Mouse (Mus musculus) kidney, embryonic 16.5 days (tissue): ENCODE results near the gene Gm20708. TPM values are rescaled to one million over a fixed set of nuclear protein-coding genes. Genes with fewer than 3 reads are reported as not detected.
"Not testable (repeated sequence)": the region's sequence is repeated elsewhere in the genome, so short reads cannot be mapped to it uniquely, and the experiment has no call there.

Experiments
- ATAC-seq: fragments of 200-750 bp; cut with Nextera tagmentation; 2 replicates; pipeline ENCODE4 v1.8.0; 2017; ENCODE audit warnings: moderate TSS enrichment; ENCODE audit not compliant: low FRiP score, low TSS enrichment
- H3K27ac ChIP-seq: fragments of 300-500 bp; sonication (generic); 2 replicates; pipeline ENCODE4 v1.5.1; 2014; ENCODE audit warnings: low read length
- H3K27me3 ChIP-seq: fragments of 300-500 bp; sonication (generic); 2 replicates; pipeline ENCODE4 v1.6.1; 2014; ENCODE audit warnings: low read length, control low read depth, mixed read lengths; ENCODE audit not compliant: insufficient read depth
- H3K36me3 ChIP-seq: fragments of 300-500 bp; sonication (generic); 2 replicates; pipeline ENCODE4 v1.6.1; 2014; ENCODE audit warnings: low read length, control low read depth, mixed read lengths; ENCODE audit not compliant: insufficient read depth
- H3K4me1 ChIP-seq: fragments of 300-500 bp; sonication (generic); 2 replicates; pipeline ENCODE4 v1.6.1; 2014; ENCODE audit warnings: low read length, control low read depth, mixed read lengths; ENCODE audit not compliant: insufficient read depth
- H3K4me2 ChIP-seq: fragments of 300-500 bp; sonication (generic); replicated peaks from 2 replicates; pipeline ENCODE4 v1.6.1; 2014; ENCODE audit warnings: low read depth, low read length
- H3K4me3 ChIP-seq: fragments of 300-500 bp; sonication (generic); 2 replicates; pipeline ENCODE4 v1.5.1; 2014; ENCODE audit warnings: mild to moderate bottlenecking, low read length
- H3K9ac ChIP-seq: fragments of 300-500 bp; sonication (generic); replicated peaks from 2 replicates; pipeline ENCODE4 v1.6.1; 2014; ENCODE audit warnings: low read length
- H3K9me3 ChIP-seq: fragments of 300-500 bp; sonication (generic); 2 replicates; pipeline ENCODE4 v1.6.1; 2016; ENCODE audit warnings: low read length, control low read depth
- WGBS: fragments of 180-500 bp; shearing (Covaris S2); extraction: QIAGEN DNeasy Blood & Tissue Kit; methylation state at CpG from one replicate; pipeline ENCODE4 v1.1.7; 2014; 5-methylcytosine and 5-hydroxymethylcytosine counted together
- polyA plus RNA-seq: library from polyadenylated mRNA; unstranded; fragments of >200 nt; fragmentation: Nextera tagmentation; extraction: Ambion mirVana; gene quantifications from 2 replicates; pipeline ENCODE4 v1.2.1, GENCODE M21; 2015

Gm20708 gene
- polyA plus RNA-seq, 1 experiment from 2014 or later: 0.26 TPM

DNA sequence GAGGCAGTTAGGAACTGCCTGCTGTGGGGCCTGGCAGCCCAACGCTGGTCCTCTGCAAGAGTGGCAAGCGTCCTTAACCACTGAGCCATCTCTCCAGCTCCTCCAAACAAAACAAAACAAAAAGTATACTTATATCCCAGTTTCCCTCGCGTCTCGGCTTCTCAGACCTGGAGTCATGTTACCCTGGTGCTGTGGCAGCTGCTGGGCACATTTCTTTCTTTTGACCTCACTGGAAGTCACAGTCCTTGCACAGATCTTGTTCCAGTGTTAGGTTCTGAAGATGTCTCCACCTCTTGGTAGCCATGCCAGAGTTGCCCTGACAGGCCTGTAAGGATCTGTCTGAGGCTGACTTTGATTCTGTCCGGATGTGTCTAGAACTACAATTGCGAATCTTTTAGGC lies 7.8 kb upstream of the Gm20708 start:
- H3K36me3 ChIP-seq: no peaks in the 10 kb centered on the region
- no peaks in the 10 kb centered on the region for H3K9me3 ChIP-seq
- whole genome bisulfite sequencing: 49% methylated on average over 7 of the region's 7 CpGs
- no peaks in the 10 kb centered on the region for H3K27me3 ChIP-seq
- H3K4me2 ChIP-seq: no peak overlapping the region
- H3K27ac ChIP-seq: no peak overlapping the region
- no peak overlapping the region for H3K4me3 ChIP-seq
- no peak overlapping the region for H3K9ac ChIP-seq
- H3K4me1 ChIP-seq: peaks cover 13% of the 10 kb centered on the region
- ATAC-seq: no peak

DNA sequence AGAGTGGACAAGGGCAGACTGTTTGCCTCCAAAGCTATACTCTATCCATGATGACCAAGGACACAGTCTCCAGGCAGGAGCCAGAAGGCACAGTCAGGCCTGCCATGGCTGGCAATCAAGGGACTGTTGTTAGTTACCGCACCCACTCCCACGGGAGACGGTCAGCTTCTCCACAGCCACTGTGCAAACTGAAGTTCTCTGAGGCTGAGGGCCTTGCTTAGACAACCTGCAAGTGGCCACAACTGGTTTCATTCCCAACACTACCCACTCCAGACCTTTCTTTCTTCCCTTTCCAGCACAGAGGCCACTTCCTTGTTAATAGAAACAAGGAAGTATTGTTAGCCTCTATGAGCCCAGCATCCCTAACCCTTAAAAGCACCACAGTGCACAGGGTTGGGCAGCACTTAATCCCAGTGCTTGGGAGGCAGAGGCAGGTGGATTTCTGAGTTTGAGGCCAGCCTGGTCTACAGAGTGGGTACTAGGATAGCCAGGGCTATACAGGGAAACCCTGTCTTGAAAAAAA lies 6.2 kb upstream of the Gm20708 start:
- Histone ChIP-seq H3K9ac (no peak overlapping the region), H3K27me3 (no peaks in the 10 kb centered on the region), H3K4me1 (peaks cover 9% of the 10 kb centered on the region; the same call in 1 of the 2 replicates), H3K9me3 (no peaks in the 10 kb centered on the region), H3K36me3 (no peaks in the 10 kb centered on the region), H3K27ac (no peak overlapping the region), H3K4me3 (no peak overlapping the region), H3K4me2 (no peak overlapping the region)
- 86% methylated on average over 3 of the region's 3 CpGs for WGBS
- no peak for ATAC-seq

DNA sequence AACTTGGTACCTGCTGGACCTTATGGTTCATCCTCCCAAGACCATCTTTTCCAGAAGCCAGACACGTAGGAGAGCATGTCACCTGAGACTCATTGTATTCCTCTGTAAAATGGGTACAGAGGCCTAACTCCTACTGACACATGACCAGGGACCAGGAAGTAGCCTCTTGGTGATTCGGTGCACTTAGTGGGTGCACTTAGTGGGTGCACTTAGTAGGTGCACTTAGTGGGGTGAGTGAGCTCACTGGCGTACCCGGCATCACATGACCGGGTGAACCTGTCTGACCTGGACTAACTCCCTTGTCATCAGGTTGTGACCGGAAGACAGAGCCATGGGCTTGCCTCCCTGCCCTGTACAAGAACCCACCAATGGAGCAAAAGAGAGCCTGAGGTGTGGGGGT lies 2.7 kb upstream of the Gm20708 start:
- ATAC-seq: no peak
- H3K4me2 ChIP-seq: no peak overlapping the region
- H3K9me3 ChIP-seq: no peaks in the 10 kb centered on the region
- no peaks in the 10 kb centered on the region for H3K36me3 ChIP-seq
- no peak overlapping the region for H3K27ac ChIP-seq
- H3K9ac ChIP-seq: no peak overlapping the region
- H3K4me3 ChIP-seq: no peak overlapping the region
- H3K27me3 ChIP-seq: no peaks in the 10 kb centered on the region
- H3K4me1 ChIP-seq: peaks cover 17% of the 10 kb centered on the region
- 94% methylated on average over 6 of the region's 6 CpGs for WGBS

DNA sequence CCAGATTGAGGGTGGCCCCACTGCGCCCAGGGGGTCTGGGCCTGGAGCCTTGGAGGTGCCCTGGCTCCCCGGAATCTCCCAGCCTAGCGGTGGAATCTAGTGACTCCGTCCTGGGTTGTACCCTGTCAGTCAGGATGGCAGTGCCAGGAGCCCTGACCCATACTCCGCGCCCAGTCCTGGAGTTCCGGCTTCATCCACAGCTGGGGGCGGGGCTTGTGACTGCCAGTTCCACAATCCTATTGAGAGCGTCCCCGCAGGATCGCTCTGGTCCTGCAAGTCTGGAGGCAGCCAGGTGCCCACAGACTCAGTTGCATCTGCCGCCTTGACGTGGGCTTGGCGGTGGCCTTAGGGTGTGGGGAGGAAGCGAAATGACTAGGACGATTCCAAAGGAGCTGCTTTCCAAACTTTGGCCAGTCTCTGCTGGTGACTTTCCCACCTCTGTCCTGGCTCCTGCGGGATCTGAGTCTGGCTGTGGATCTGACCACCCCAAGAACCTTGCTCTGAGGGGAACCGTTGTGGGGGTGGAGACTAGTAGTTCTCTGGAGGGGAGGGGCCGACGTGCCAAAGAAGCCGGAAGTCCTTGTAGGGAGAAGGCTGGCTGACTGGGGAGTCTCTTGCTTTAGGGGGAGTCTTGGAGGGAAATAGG lies 1.1 kb downstream of the Gm20708 start:
- Histone ChIP-seq H3K27me3 (no peaks in the 10 kb centered on the region), H3K4me2 (peak overlapping the region; percentile 97), H3K4me1 (peaks cover 17% of the 10 kb centered on the region), H3K4me3 (peak overlapping the region; percentile 73), H3K27ac (peak overlapping the region; percentile 80), H3K9ac (peak overlapping the region; percentile 88), H3K9me3 (no peaks in the 10 kb centered on the region), H3K36me3 (peaks cover 31% of the 10 kb centered on the region)
- ATAC-seq: peak; percentile 88
- WGBS: under 1% methylated on average over 21 of the region's 21 CpGs

DNA sequence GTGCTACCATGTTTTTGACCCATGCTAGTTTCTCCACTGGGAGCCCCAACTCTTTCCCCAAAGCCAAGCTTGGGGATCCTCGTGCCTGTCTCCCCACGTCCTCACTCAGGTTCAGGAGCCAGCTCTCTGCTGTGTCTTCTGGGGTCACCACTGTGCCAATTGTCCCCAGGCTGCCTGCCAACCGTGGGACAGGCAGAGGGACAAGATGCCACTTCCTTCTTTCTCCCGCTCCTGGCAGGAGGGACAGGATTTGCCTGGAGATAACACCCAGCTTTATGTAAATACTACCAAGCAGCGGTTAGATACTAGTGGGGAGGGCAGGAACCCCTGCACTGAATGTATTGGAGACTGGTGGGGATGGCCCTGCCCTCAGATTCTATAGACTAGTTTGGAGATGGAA lies 4.4 kb downstream of the Gm20708 start:
- Histone ChIP-seq H3K4me3 (no peak overlapping the region), H3K27ac (no peak overlapping the region), H3K36me3 (peaks cover 52% of the 10 kb centered on the region), H3K4me2 (no peak overlapping the region), H3K4me1 (peaks cover 16% of the 10 kb centered on the region), H3K9me3 (no peaks in the 10 kb centered on the region), H3K27me3 (no peaks in the 10 kb centered on the region), H3K9ac (no peak overlapping the region)
- 78% methylated on average over 5 of the region's 5 CpGs for WGBS
- no peak for ATAC-seq

DNA sequence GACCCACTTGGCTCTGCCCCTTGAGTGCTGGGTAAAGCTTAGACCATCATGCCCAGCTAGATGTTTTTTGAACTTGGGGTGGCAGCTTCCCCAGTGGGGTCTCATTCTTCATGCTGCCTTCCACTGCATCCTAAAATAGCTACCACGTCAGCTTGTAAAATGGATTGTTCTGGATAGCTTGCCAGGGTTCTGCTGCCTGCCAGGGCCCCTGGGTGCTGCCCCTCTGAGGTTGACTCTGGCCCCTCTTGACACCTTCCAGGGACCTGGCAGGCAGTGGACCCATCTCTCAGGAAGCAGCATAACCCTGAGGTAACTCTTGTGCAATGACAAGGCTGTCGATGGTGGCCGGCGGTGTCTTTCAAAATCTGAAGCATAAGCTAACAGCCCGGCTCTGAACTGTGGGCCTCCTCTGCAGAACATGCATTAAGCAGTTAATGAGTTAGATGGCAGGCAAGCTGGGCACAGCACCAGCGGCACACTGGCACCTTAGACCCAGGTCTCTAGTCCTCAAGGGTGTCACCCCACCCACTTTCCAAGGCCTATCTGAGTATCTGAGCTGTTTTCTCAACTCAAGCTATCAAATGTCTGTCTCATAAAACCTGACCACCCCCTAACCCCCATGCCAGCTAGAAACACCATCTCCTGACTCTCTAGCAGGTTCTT lies 5.4 kb downstream of the Gm20708 start:
- no peak overlapping the region for H3K4me3 ChIP-seq
- H3K4me2 ChIP-seq: no peak overlapping the region
- no peak overlapping the region for H3K9ac ChIP-seq
- WGBS: 86% methylated on average over 6 of the region's 6 CpGs
- no peak overlapping the region for H3K27ac ChIP-seq
- ATAC-seq: no peak
- H3K27me3 ChIP-seq: no peaks in the 10 kb centered on the region
- H3K36me3 ChIP-seq: peaks cover 60% of the 10 kb centered on the region
- no peaks in the 10 kb centered on the region for H3K9me3 ChIP-seq
- peaks cover 11% of the 10 kb centered on the region for H3K4me1 ChIP-seq

DNA sequence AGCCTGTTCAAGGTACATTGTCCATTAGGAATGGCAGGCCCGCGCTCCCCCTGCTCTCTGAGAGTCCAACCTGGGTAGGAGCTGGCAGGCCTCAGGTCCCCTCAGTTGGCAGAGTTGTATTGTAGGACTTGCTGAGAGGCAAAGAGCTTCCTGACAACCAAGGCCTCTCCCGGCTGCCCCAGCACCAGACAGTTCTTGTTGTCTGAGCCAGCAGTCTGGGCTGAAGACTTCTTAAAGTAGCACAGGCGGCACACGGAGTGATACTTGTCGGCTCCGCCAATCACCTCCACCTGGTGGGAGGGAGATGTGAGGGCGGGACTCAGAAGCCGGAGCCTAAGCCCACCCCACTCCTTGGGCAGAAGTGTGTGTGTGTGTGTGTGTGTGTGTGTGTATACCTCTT lies 6.4 kb downstream of the Gm20708 start:
- not testable (repeated sequence) for H3K9ac ChIP-seq, ATAC-seq, H3K27ac ChIP-seq, H3K9me3 ChIP-seq, H3K4me3 ChIP-seq, H3K4me2 ChIP-seq, H3K4me1 ChIP-seq, H3K27me3 ChIP-seq
- WGBS: 78% methylated on average over 9 of the region's 9 CpGs
- H3K36me3 ChIP-seq: peaks cover 68% of the 10 kb centered on the region

DNA sequence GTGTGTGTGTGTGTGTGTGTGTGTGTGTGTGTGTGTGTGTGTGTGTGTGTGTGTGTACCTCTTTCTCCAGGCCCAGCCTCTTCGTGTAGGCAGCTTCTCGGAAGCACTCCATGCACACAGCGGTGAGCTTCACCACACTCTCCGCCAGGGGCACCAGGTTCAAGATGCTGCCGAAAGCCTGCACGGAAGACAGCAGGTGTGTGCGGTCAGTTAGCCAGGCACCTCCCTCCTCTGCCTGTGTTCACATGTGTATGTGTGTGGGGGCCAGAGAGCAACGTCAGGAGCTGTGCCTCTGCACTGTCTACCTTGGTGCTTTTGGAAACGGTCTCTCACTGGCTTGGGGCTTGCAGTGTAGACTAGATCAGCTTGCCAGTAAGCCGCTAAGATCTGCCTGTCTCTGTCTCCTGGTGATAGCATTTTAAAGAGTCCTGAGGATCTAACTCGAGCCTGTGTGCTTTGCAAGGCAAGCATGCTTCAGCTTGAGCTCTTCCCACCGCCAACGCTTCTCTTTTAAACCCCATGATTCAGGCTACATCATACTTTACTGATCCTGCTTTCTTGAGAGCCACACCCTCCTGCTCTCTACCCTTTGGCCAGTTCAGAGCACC lies 7.0 kb downstream of the Gm20708 start:
- H3K4me1 ChIP-seq: peaks cover 1% of the 10 kb centered on the region; the same call in 1 of the 2 replicates
- H3K4me2 ChIP-seq: no peak overlapping the region
- no peaks in the 10 kb centered on the region for H3K27me3 ChIP-seq
- peaks cover 71% of the 10 kb centered on the region for H3K36me3 ChIP-seq
- no peak for ATAC-seq
- H3K9me3 ChIP-seq: no peaks in the 10 kb centered on the region
- H3K27ac ChIP-seq: no peak overlapping the region
- H3K9ac ChIP-seq: no peak overlapping the region
- 92% methylated on average over 13 of the region's 13 CpGs for WGBS
- H3K4me3 ChIP-seq: no peak overlapping the region

DNA sequence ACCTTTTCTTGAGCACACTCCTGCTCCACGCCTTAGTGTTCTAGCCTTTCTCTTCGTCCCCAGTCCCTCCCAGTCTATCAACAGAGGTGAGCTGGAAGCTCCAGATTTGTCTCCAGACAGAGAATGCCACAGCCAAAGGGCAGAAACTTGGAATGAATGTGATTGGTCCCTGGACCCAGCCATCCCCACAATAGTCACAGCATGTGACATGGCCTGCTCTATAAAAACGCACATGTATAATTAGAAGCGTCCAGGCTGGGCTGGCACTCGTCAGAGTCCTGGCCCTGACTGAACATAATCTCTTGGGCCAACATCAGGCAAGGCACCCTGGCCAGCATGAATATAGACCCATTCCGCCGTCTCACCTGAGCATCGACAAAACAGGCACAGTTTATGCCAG lies 9.6 kb downstream of the Gm20708 start:
- WGBS: 83% methylated on average over 8 of the region's 8 CpGs

DNA sequence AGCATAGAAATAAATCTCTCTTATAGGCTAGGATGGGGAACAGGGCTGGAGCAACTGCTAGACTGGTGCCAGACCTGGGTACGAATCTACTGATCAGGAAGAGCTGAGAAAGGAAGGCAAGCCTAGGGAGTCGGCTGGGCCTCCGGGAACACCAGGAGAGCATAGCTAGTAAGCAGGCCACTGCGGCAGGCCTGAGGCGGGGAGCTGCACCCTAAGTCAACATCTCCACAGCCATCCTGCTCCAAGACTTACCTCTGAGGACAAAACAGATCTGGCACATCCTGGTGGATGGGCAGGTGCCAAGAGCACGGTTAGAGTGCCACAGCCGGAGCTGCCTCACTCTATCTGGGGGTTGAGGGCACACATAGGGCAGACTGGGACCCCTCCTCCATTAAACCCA lies 10.7 kb downstream of the Gm20708 start:
- H3K27me3 ChIP-seq: no peaks in the 10 kb centered on the region
- peaks cover 49% of the 10 kb centered on the region for H3K36me3 ChIP-seq
- no peak overlapping the region for H3K27ac ChIP-seq
- H3K4me2 ChIP-seq: no peak overlapping the region
- H3K9me3 ChIP-seq: no peaks in the 10 kb centered on the region
- H3K4me3 ChIP-seq: no peak overlapping the region
- H3K9ac ChIP-seq: no peak overlapping the region
- peaks cover 24% of the 10 kb centered on the region for H3K4me1 ChIP-seq
- 94% methylated on average over 7 of the region's 7 CpGs for WGBS
- ATAC-seq: no peak

More for the DNA sequence above, 9.6 kb downstream of the Gm20708 start:
- no peak overlapping the region for H3K4me3 ChIP-seq
- no peaks in the 10 kb centered on the region for H3K27me3 ChIP-seq
- H3K9ac ChIP-seq: no peak overlapping the region
- ATAC-seq: no peak
- H3K4me2 ChIP-seq: no peak overlapping the region
- H3K4me1 ChIP-seq: peaks cover 16% of the 10 kb centered on the region
- peaks cover 60% of the 10 kb centered on the region for H3K36me3 ChIP-seq
- H3K9me3 ChIP-seq: no peaks in the 10 kb centered on the region
- no peak overlapping the region for H3K27ac ChIP-seq
